Mouse (Mus musculus): ENCODE measurements around the gene Sort1. TPM values are rescaled to one million over a fixed set of nuclear protein-coding genes. Genes with fewer than 3 reads are reported as not detected.

Sort1 gene
- polyA plus RNA-seq, 1 experiment from 2014 or later, result 12.4 TPM

GRCm38 (mm10) chr3:108378875-108379663 is 95.2 kb downstream of the Sort1 start:
- H3K9me3 ChIP-seq, result no peaks in the 10 kb centered on the region
- no peak overlapping the region for H3K27ac ChIP-seq
- H3K4me2 ChIP-seq, result no peak overlapping the region
- no peak overlapping the region for H3K9ac ChIP-seq
- ATAC-seq (ENCODE audit: insufficient read depth, low FRiP score, low read depth), result no peak
- H3K4me3 ChIP-seq (replicated peaks), result no peak overlapping the region
- H3K27me3 ChIP-seq (replicated peaks), result no peaks in the 10 kb centered on the region
- WGBS, result 81% methylated on average over 7 of the region's 7 CpGs
- no peaks in the 10 kb centered on the region for H3K36me3 ChIP-seq
- peaks cover 12% of the 10 kb centered on the region; the same call in 1 of the 2 replicates for H3K4me1 ChIP-seq

- WGBS, result 76% methylated on average over 6 of the region's 6 CpGs
- no peak for ATAC-seq (ENCODE audit: insufficient read depth, low FRiP score, low read depth)
- H3K4me1 ChIP-seq, result peaks cover 24% of the 10 kb centered on the region
Measured at GRCm38 (mm10) chr3:108380695-108381094, 96.8 kb downstream of the Sort1 start.

GRCm38 (mm10) chr3:108381945-108382875 is 98.3 kb downstream of the Sort1 start:
- peaks cover 24% of the 10 kb centered on the region for H3K4me1 ChIP-seq
- WGBS, result 58% methylated on average over 14 of the region's 14 CpGs
- no peak overlapping the region for H3K9ac ChIP-seq
- H3K9me3 ChIP-seq, result no peaks in the 10 kb centered on the region
- H3K4me3 ChIP-seq (replicated peaks), result no peak overlapping the region
- H3K27ac ChIP-seq, result peak overlapping the region; percentile 21
- H3K27me3 ChIP-seq (replicated peaks), result no peaks in the 10 kb centered on the region
- peaks cover 3% of the 10 kb centered on the region; the same call in 1 of the 2 replicates for H3K36me3 ChIP-seq
- H3K4me2 ChIP-seq, result peak overlapping the region; percentile 74
- ATAC-seq (ENCODE audit: insufficient read depth, low FRiP score, low read depth), result no peak

More at GRCm38 (mm10) chr3:108380695-108381094, 96.8 kb downstream of the Sort1 start:
- Histone ChIP-seq H3K4me3 (replicated peaks) (no peak overlapping the region), H3K36me3 (no peaks in the 10 kb centered on the region), H3K4me2 (no peak overlapping the region), H3K9ac (no peak overlapping the region), H3K27me3 (replicated peaks) (no peaks in the 10 kb centered on the region), H3K9me3 (no peaks in the 10 kb centered on the region), H3K27ac (no peak overlapping the region)

- peak within 1 kb of the TSS; percentile 74 for H3K4me2 ChIP-seq
- H3K4me1 ChIP-seq, result peaks cover 24% of the 10 kb centered on the region
- under 1% methylated on average over 44 of the region's 44 CpGs for WGBS
- H3K36me3 ChIP-seq, result peaks cover 3% of the 10 kb centered on the region; the same call in 1 of the 2 replicates
- no peaks in the 10 kb centered on the region for H3K9me3 ChIP-seq
- peak within 1 kb of the TSS; percentile 60; the same call in 1 of the 2 replicates for H3K27ac ChIP-seq
- H3K4me3 ChIP-seq (replicated peaks), result peak within 1 kb of the TSS; percentile 72
- H3K9ac ChIP-seq, result peak within 1 kb of the TSS; percentile 21; the same call in 1 of the 2 replicates
- ATAC-seq (ENCODE audit: insufficient read depth, low FRiP score, low read depth), result peak; percentile 84
- H3K27me3 ChIP-seq (replicated peaks), result no peaks in the 10 kb centered on the region
Measured at GRCm38 (mm10) chr3:108383485-108384354, 99.8 kb downstream of the Sort1 start, which contains the start of gene Psrc1. Gene Psrc1, plus strand, starts transcription at chr3:108383839.

- H3K27me3 ChIP-seq (replicated peaks), result no peaks in the 10 kb centered on the region
- no peaks in the 10 kb centered on the region for H3K9me3 ChIP-seq
- no peak overlapping the region for H3K9ac ChIP-seq
- peak overlapping the region; percentile 72 for H3K4me3 ChIP-seq (replicated peaks)
- ATAC-seq (ENCODE audit: insufficient read depth, low FRiP score, low read depth), result no peak
- H3K4me2 ChIP-seq, result peak overlapping the region; percentile 74
- WGBS, result 40% methylated on average over 2 of the region's 2 CpGs
- peaks cover 27% of the 10 kb centered on the region for H3K4me1 ChIP-seq
- H3K27ac ChIP-seq, result no peak overlapping the region
- H3K36me3 ChIP-seq, result peaks cover 3% of the 10 kb centered on the region; the same call in 1 of the 2 replicates
Measured at GRCm38 (mm10) chr3:108384425-108384824, 100.5 kb downstream of the Sort1 start.

- Histone ChIP-seq H3K36me3 (peaks cover 3% of the 10 kb centered on the region; the same call in 1 of the 2 replicates), H3K4me1 (peaks cover 27% of the 10 kb centered on the region), H3K9ac (no peak overlapping the region), H3K4me3 (replicated peaks) (no peak overlapping the region), H3K9me3 (no peaks in the 10 kb centered on the region), H3K4me2 (no peak overlapping the region), H3K27me3 (replicated peaks) (no peaks in the 10 kb centered on the region), H3K27ac (no peak overlapping the region)
- no peak for ATAC-seq (ENCODE audit: insufficient read depth, low FRiP score, low read depth)
- 78% methylated on average over 10 of the region's 10 CpGs for WGBS
Measured at GRCm38 (mm10) chr3:108386186-108386585, 102.3 kb downstream of the Sort1 start.

GRCm38 (mm10) chr3:108389111-108389545 is 105.2 kb downstream of the Sort1 start:
- Histone ChIP-seq H3K4me3 (replicated peaks) (no peak overlapping the region), H3K4me2 (peak overlapping the region; percentile 37; the same call in 1 of the 2 replicates), H3K4me1 (peaks cover 19% of the 10 kb centered on the region; the same call in 1 of the 2 replicates), H3K9me3 (no peaks in the 10 kb centered on the region), H3K36me3 (peaks cover 3% of the 10 kb centered on the region; the same call in 1 of the 2 replicates), H3K27me3 (replicated peaks) (no peaks in the 10 kb centered on the region), H3K9ac (no peak overlapping the region), H3K27ac (peak overlapping the region; percentile 26; the same call in 1 of the 2 replicates)
- ATAC-seq (ENCODE audit: insufficient read depth, low FRiP score, low read depth), result peak; percentile 75
- WGBS, result 3% methylated on average over 5 of the region's 5 CpGs

- H3K9me3 ChIP-seq, result no peaks in the 10 kb centered on the region
- no peak for ATAC-seq (ENCODE audit: insufficient read depth, low FRiP score, low read depth)
- H3K4me3 ChIP-seq (replicated peaks), result no peak overlapping the region
- 13% methylated on average over 10 of the region's 10 CpGs for WGBS
- H3K4me1 ChIP-seq, result 0 out of 2 replicates have a peak, but pooled peaks cover 7% of the 10 kb centered on the region
- 0 out of 2 replicates have a peak, but pooled peaks cover 4% of the 10 kb centered on the region for H3K36me3 ChIP-seq
- H3K27me3 ChIP-seq (replicated peaks), result no peaks in the 10 kb centered on the region
- H3K4me2 ChIP-seq, result peak overlapping the region; percentile 29
- H3K27ac ChIP-seq, result no peak overlapping the region
- no peak overlapping the region for H3K9ac ChIP-seq
Measured at GRCm38 (mm10) chr3:108392299-108392698, 108.4 kb downstream of the Sort1 start.

GRCm38 (mm10) chr3:108392793-108393192 is 108.9 kb downstream of the Sort1 start:
- Histone ChIP-seq H3K4me3 (replicated peaks) (no peak overlapping the region), H3K4me1 (0 out of 2 replicates have a peak, but pooled peaks cover 7% of the 10 kb centered on the region), H3K9me3 (no peaks in the 10 kb centered on the region), H3K27ac (no peak overlapping the region), H3K4me2 (no peak overlapping the region), H3K36me3 (0 out of 2 replicates have a peak, but pooled peaks cover 4% of the 10 kb centered on the region), H3K27me3 (replicated peaks) (no peaks in the 10 kb centered on the region), H3K9ac (no peak overlapping the region)
- WGBS, result 49% methylated on average over 15 of the region's 15 CpGs
- ATAC-seq (ENCODE audit: insufficient read depth, low FRiP score, low read depth), result no peak

- H3K4me1 ChIP-seq, result 0 out of 2 replicates have a peak, but pooled peaks cover 3% of the 10 kb centered on the region
- H3K9me3 ChIP-seq, result no peaks in the 10 kb centered on the region
- H3K27ac ChIP-seq, result no peak overlapping the region
- H3K4me2 ChIP-seq, result no peak overlapping the region
- H3K36me3 ChIP-seq, result peaks cover 12% of the 10 kb centered on the region; the same call in 1 of the 2 replicates
- no peak overlapping the region for H3K9ac ChIP-seq
- H3K27me3 ChIP-seq (replicated peaks), result no peaks in the 10 kb centered on the region
- no peak overlapping the region for H3K4me3 ChIP-seq (replicated peaks)
- WGBS, result 89% methylated on average over 9 of the region's 9 CpGs
- ATAC-seq (ENCODE audit: insufficient read depth, low FRiP score, low read depth), result no peak
Measured at GRCm38 (mm10) chr3:108398281-108398680, 114.4 kb downstream of the Sort1 start.
